Mouse (Mus musculus) erythroblast, embryonic 14.5 days (primary cell): ENCODE measurements at regions not wholly inside any gene's neighbourhood (a gene's known extent, or its start where the extent isn't known, plus 50 kb on each side); places are given as distances from the start of the nearest gene placed in this dataset.

Experiments used
- GATA1 ChIP-seq: IDR thresholded peaks from 2 replicates; pipeline ENCODE4 v1.6.1; 2012; ENCODE audit warnings: low read length, inconsistent platforms, mixed read lengths
- TAL1 ChIP-seq: IDR thresholded peaks from 3 replicates; pipeline ENCODE4 v1.6.1; 2012; ENCODE audit warnings: low read length, inconsistent platforms, mixed read lengths

DNA sequence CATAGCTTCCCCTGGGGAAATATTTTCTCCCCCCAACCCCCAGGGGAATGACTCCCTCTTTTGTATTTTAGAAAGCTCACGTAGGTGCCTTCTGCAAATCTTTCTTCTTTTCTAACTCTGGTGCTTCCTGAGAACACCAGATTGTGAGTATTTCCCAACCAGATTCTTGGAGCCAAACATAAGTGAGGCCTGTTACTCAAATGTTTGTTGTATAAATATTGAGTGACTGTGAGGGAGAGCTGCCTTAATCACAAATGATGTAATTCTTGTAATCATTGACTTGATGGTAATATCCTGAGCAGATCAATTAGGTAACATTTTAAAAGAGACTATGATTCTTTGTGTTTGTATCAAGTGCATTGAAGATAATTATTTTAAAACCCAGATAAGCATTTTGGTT, 137.1 kb upstream of the Marcks start:
- no peak for TF ChIP-seq GATA1
- no peak for TF ChIP-seq TAL1
